In the genomic region with DNA sequence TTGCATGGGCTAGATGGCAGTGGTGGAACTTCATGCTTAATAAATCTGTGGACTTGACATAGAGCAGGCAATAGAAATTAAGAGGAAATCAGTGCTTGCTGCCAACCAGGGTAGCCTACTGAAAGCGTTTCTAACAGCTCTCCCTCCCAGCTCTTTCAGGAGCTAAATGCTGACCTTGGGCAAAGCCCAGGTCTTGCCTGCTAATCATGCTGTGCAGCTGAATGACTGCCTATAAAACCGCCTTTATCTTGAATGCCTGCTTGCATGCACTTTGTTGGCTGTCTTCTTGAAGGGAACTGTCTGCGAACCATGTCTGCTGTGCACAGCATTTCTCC, we compare ENCODE assay signal across 15 mouse cellular contexts. TPM values are rescaled to one million over a fixed set of nuclear protein-coding genes. Genes with fewer than 3 reads are reported as not detected.
DNase-seq lines count a peak whose midpoint lies in the region; ATAC-seq and TF ChIP-seq lines count a peak whose summit lies in the region.
"Had no signal": no experiment of that assay in that cellular context is flagged by ENCODE, and none has a peak within 500 bp of the region (broad histone marks: within the 10 kb centered on the region; RNA-seq: fewer than 3 reads in every experiment).

No protein-coding gene starts in this region.

- ATAC-seq in hindbrain, embryonic 16.5 days, result peak; percentile 71; the same call in 1 of the 2 replicates
- ATAC-seq in hindbrain, embryonic 12.5 days (ENCODE audit: low FRiP score), result no peak
- ATAC-seq in granulocyte monocyte progenitor cell, adult 5-6 weeks (replicated peaks; ENCODE audit: poor library complexity, severe bottlenecking), result no peak
- ATAC-seq: midbrain, embryonic 15.5 days had no signal

- no peaks in the 10 kb centered on the region for H3K4me1 ChIP-seq in hindbrain, embryonic 16.5 days (ENCODE audit: control insufficient read depth, insufficient read depth, low read depth, low read length)
- no peaks in the 10 kb centered on the region for H3K4me1 ChIP-seq in hindbrain, embryonic 12.5 days
- H3K4me1 ChIP-seq: embryonic facial prominence, embryonic 10.5 days; limb, embryonic 12.5 days; midbrain, embryonic 15.5 days had no signal

- peak; percentile 0 for DNase-seq in embryo, embryonic 10.5 days (ENCODE audit: low spot score)
- no peak for DNase-seq in embryo, embryonic 10 days (ENCODE audit: low spot score)
- DNase-seq in Muller cell, postnatal 12 days (ENCODE audit: inconsistent ontology term), result peak; percentile 44
- peak; percentile 65 for DNase-seq in brain, embryonic 14.5 days (ENCODE audit: low read depth)
- DNase-seq: adrenal gland, postnatal 14 days; right cerebral cortex, postnatal 4 days had no signal

- H3K4me2 ChIP-seq in hindbrain, embryonic 16.5 days (ENCODE audit: low read length), result no peak overlapping the region
- H3K4me2 ChIP-seq in hindbrain, embryonic 12.5 days (replicated peaks), result no peak overlapping the region
- H3K4me2 ChIP-seq: limb, embryonic 12.5 days; midbrain, embryonic 15.5 days had no signal

- H3K27ac ChIP-seq in hindbrain, embryonic 16.5 days (ENCODE audit: low read depth, low read length), result no peak overlapping the region
- no peak overlapping the region for H3K27ac ChIP-seq in hindbrain, embryonic 12.5 days
- H3K27ac ChIP-seq: embryonic facial prominence, embryonic 10.5 days; limb, embryonic 12.5 days; liver, embryonic 14.5 days; midbrain, embryonic 15.5 days had no signal

- H3K4me3 ChIP-seq in hindbrain, embryonic 16.5 days (ENCODE audit: low read length), result no peak overlapping the region
- H3K4me3 ChIP-seq in hindbrain, embryonic 12.5 days, result no peak overlapping the region
- H3K4me3 ChIP-seq: embryonic facial prominence, embryonic 10.5 days; erythroblast, embryonic 14.5 days; limb, embryonic 12.5 days; midbrain, embryonic 15.5 days had no signal

- H3K36me3 ChIP-seq in hindbrain, embryonic 16.5 days (ENCODE audit: control insufficient read depth, insufficient read depth, low read length), result no peaks in the 10 kb centered on the region
- no peaks in the 10 kb centered on the region for H3K36me3 ChIP-seq in hindbrain, embryonic 12.5 days
- H3K36me3 ChIP-seq: embryonic facial prominence, embryonic 10.5 days; limb, embryonic 12.5 days; midbrain, embryonic 15.5 days had no signal

- WGBS in hindbrain, embryonic 16.5 days, result 48% methylated on average over 3 of the region's 3 CpGs
- 59% methylated on average over 3 of the region's 3 CpGs for WGBS in hindbrain, embryonic 12.5 days

- TF ChIP-seq POLR2A in brain, embryonic 14.5 days (IDR thresholded peaks at IDR 0.05; ENCODE audit: borderline replicate concordance, extremely low read depth, insufficient read depth, insufficient read length, poor library complexity, severe bottlenecking), result no peak

- no peak for TF ChIP-seq CTCF in brain, embryonic 14.5 days (IDR thresholded peaks at IDR 0.05; ENCODE audit: borderline replicate concordance, extremely low read depth, insufficient read depth, insufficient read length)

- H3K9ac ChIP-seq in hindbrain, embryonic 16.5 days (ENCODE audit: low read depth, low read length), result no peak overlapping the region
- H3K9ac ChIP-seq in hindbrain, embryonic 12.5 days, result no peak overlapping the region
- H3K9ac ChIP-seq: limb, embryonic 12.5 days; liver, embryonic 14.5 days; midbrain, embryonic 15.5 days had no signal

- no peaks in the 10 kb centered on the region for H3K9me3 ChIP-seq in hindbrain, embryonic 16.5 days (ENCODE audit: control insufficient read depth, low read length)
- H3K9me3 ChIP-seq in hindbrain, embryonic 12.5 days (replicated peaks), result no peaks in the 10 kb centered on the region
- H3K9me3 ChIP-seq: embryonic facial prominence, embryonic 10.5 days; limb, embryonic 12.5 days; midbrain, embryonic 15.5 days had no signal

- H3K27me3 ChIP-seq in hindbrain, embryonic 16.5 days (replicated peaks; ENCODE audit: control insufficient read depth, insufficient read depth, low read length), result no peaks in the 10 kb centered on the region
- H3K27me3 ChIP-seq in hindbrain, embryonic 12.5 days, result no peaks in the 10 kb centered on the region
- H3K27me3 ChIP-seq: midbrain, embryonic 15.5 days had no signal

RNA-seq across cellular contexts. Expression of a gene that starts 38.0 kb away (rescaled TPM):
- 5.1 and 7.5 TPM in 2 replicates for polyA plus RNA-seq in hindbrain, embryonic 16.5 days (2015; fragmentation: Nextera tagmentation; extraction: Ambion mirVana)
- 3.2 and 4.9 TPM in 2 replicates for polyA plus RNA-seq in hindbrain, embryonic 12.5 days (2016; fragmentation: Nextera tagmentation; extraction: Ambion mirVana)
- polyA plus RNA-seq in brain, embryonic 14.5 days (2012; rRNA removed), result 6.4 and 13.2 TPM in 2 replicates
- total RNA-seq in granulocyte monocyte progenitor cell, adult 5-6 weeks (2014; fragmentation: Nextera tagmentation), result 0.04 TPM in 1 of 2 replicates, not detected in the other
- total RNA-seq in granulocyte monocyte progenitor cell, adult 5-6 weeks (2017), result 0.17 TPM in 1 of 2 replicates, not detected in the other
- polyA plus RNA-seq: C2C12; erythroblast, embryonic 14.5 days had no signal
